Mouse (Mus musculus) testis, adult 2 months (tissue): Measurements from ENCODE around the gene Klhl31.

Experiments used
- CTCF ChIP-seq: fragments of 200-500 bp; IDR thresholded peaks from 2 replicates; pipeline ENCODE4 v1.5.1; 2012; ENCODE audit warnings: low read depth, mild to moderate bottlenecking, inconsistent platforms, low read length, moderate library complexity; ENCODE audit not compliant: control insufficient read depth, insufficient read depth, insufficient replicate concordance
- POLR2A ChIP-seq: fragments of 200-500 bp; IDR thresholded peaks from 2 replicates; pipeline ENCODE4 v1.6.1; 2012; ENCODE audit warnings: low read depth, mild to moderate bottlenecking, inconsistent platforms, low read length, moderate library complexity; ENCODE audit not compliant: control insufficient read depth

- TF ChIP-seq POLR2A (no peak), CTCF (no peak)
Measured at GRCm38 (mm10) chr9:77630764-77631163, 5.5 kb upstream of the Klhl31 start.
